13 mouse cellular contexts compared by ENCODE assay signal in the genomic region with DNA sequence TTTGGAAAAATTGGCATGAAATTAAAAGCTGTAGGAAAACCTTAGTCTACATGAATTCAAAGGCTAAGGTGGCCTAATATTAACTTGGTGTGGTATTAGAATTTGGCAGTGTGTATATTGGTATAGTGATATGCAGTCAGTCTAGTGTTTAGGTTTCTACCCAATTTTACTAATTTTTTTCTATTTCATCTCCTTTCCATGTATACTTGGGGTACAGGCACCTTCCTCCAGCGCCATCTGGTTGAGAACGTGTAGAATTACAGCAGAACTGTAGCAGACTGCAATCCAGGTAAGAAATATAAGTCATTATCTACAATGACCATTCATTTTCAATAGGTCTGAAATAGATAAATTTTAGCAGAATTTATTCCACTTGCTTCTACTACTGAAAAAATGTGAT.
DNase-seq lines count a peak whose midpoint lies in the region; ATAC-seq and TF ChIP-seq lines count a peak whose summit lies in the region.
"Had no signal": no experiment of that assay in that cellular context is flagged by ENCODE, and none has a peak within 500 bp of the region (broad histone marks: within the 10 kb centered on the region; RNA-seq: fewer than 3 reads in every experiment).

No protein-coding gene starts in this region.

- no peaks in the 10 kb centered on the region for H3K4me1 ChIP-seq in intestine, postnatal 0 days (replicated peaks; ENCODE audit: control insufficient read depth, insufficient read depth, low read length)
- no peaks in the 10 kb centered on the region for H3K4me1 ChIP-seq in intestine, embryonic 16.5 days (ENCODE audit: control insufficient read depth, insufficient read depth, low read length)
- H3K4me1 ChIP-seq: embryonic facial prominence, embryonic 15.5 days; lung, embryonic 15.5 days; stomach, embryonic 15.5 days had no signal

- ATAC-seq in intestine, postnatal 0 days, result no peak
- no peak for ATAC-seq in intestine, embryonic 16.5 days

- no peak overlapping the region for H3K4me3 ChIP-seq in intestine, postnatal 0 days (ENCODE audit: low read depth, low read length)
- no peak overlapping the region for H3K4me3 ChIP-seq in intestine, embryonic 16.5 days (ENCODE audit: low read length)
- H3K4me3 ChIP-seq: embryonic facial prominence, embryonic 15.5 days; lung, embryonic 15.5 days; stomach, embryonic 15.5 days had no signal

- no peaks in the 10 kb centered on the region for H3K36me3 ChIP-seq in intestine, postnatal 0 days (ENCODE audit: control insufficient read depth, insufficient read depth)
- no peaks in the 10 kb centered on the region for H3K36me3 ChIP-seq in intestine, embryonic 16.5 days (ENCODE audit: control insufficient read depth, insufficient read depth, low read length)
- H3K36me3 ChIP-seq: embryonic facial prominence, embryonic 15.5 days; lung, embryonic 15.5 days; stomach, embryonic 15.5 days had no signal

- 5% methylated on average over 2 of the region's 2 CpGs for WGBS in intestine, postnatal 0 days
- 3% methylated on average over 2 of the region's 2 CpGs for WGBS in intestine, embryonic 16.5 days

- H3K9ac ChIP-seq in intestine, postnatal 0 days (ENCODE audit: low read depth, low read length), result no peak overlapping the region
- no peak overlapping the region for H3K9ac ChIP-seq in intestine, embryonic 16.5 days (ENCODE audit: low read depth, low read length)
- H3K9ac ChIP-seq: embryonic facial prominence, embryonic 15.5 days; lung, embryonic 15.5 days; stomach, embryonic 15.5 days had no signal

- peak; percentile 48 to 57 for DNase-seq in cerebellum, postnatal 10 days
- DNase-seq in cerebellum, adult 11 months, result no peak
- DNase-seq in 416B (ENCODE audit: low read depth), result peak; percentile 13
- peak; percentile 58 for DNase-seq in brain, embryonic 14.5 days (ENCODE audit: low read depth)
- no peak for DNase-seq in right cerebral cortex, postnatal 36 days (ENCODE audit: low spot score in 2 of 2)
- DNase-seq in layer of hippocampus, adult 11-12 months (ENCODE audit: low spot score), result no peak
- DNase-seq: heart, postnatal 10 days; kidney, adult 8-10 months had no signal

- no peak overlapping the region for H3K27ac ChIP-seq in intestine, postnatal 0 days (ENCODE audit: low read depth, low read length)
- no peak overlapping the region for H3K27ac ChIP-seq in intestine, embryonic 16.5 days (ENCODE audit: low read length)
- H3K27ac ChIP-seq: embryonic facial prominence, embryonic 15.5 days; lung, embryonic 15.5 days; stomach, embryonic 15.5 days had no signal

- peak; percentile 71 for TF ChIP-seq CTCF in intestine, postnatal 0 days (IDR thresholded peaks at IDR 0.05; ENCODE audit: low read depth)
- peak; percentile 56; the same call in 1 of the 2 replicates for TF ChIP-seq CTCF in brain, embryonic 14.5 days (IDR thresholded peaks at IDR 0.05; ENCODE audit: borderline replicate concordance, extremely low read depth, insufficient read depth, insufficient read length)

- no peaks in the 10 kb centered on the region for H3K27me3 ChIP-seq in intestine, postnatal 0 days (replicated peaks; ENCODE audit: control insufficient read depth, insufficient read depth, low read length)
- no peaks in the 10 kb centered on the region for H3K27me3 ChIP-seq in intestine, embryonic 16.5 days (replicated peaks; ENCODE audit: control insufficient read depth, insufficient read depth, low read length)
- H3K27me3 ChIP-seq: embryonic facial prominence, embryonic 15.5 days; lung, embryonic 15.5 days; stomach, embryonic 15.5 days had no signal

- H3K9me3 ChIP-seq in intestine, postnatal 0 days (ENCODE audit: control insufficient read depth), result no peaks in the 10 kb centered on the region
- H3K9me3 ChIP-seq in intestine, embryonic 16.5 days (ENCODE audit: control insufficient read depth, low read length), result no peaks in the 10 kb centered on the region
- H3K9me3 ChIP-seq: embryonic facial prominence, embryonic 15.5 days; lung, embryonic 15.5 days; stomach, embryonic 15.5 days had no signal

- TF ChIP-seq POLR2A in brain, embryonic 14.5 days (IDR thresholded peaks at IDR 0.05; ENCODE audit: borderline replicate concordance, extremely low read depth, insufficient read depth, insufficient read length, poor library complexity, severe bottlenecking), result no peak

- H3K4me2 ChIP-seq in intestine, postnatal 0 days (replicated peaks; ENCODE audit: low read depth), result no peak overlapping the region
- no peak overlapping the region for H3K4me2 ChIP-seq in intestine, embryonic 16.5 days (ENCODE audit: low read depth, low read length)
- H3K4me2 ChIP-seq: embryonic facial prominence, embryonic 15.5 days; lung, embryonic 15.5 days; stomach, embryonic 15.5 days had no signal

Comparison
In these comparisons a context has a peak if more than half of its experiments do, and no peak if none do; other contexts are left out.
1. DNase-seq: peak in cerebellum, postnatal 10 days (2 of 2), 416B (single experiment) and brain, embryonic 14.5 days (single experiment); none in cerebellum, adult 11 months (single experiment), right cerebral cortex, postnatal 36 days (0 of 2) and layer of hippocampus, adult 11-12 months (single experiment).